Mouse (Mus musculus) cerebellum, postnatal 4 days (tissue): ENCODE measurements at regions not wholly inside any gene's neighbourhood (a gene's known extent, or its start where the extent isn't known, plus 50 kb on each side); places are given as distances from the start of the nearest gene placed in this dataset.

ENCODE experiments used
- DNase-seq, 2 experiments: peaks; one replicate each; pipeline ENCODE4 v3.0.0; 2022; ENCODE audit warnings: low spot score in 2 of 2, mixed read lengths in 1 of 2

GRCm38 (mm10) chr2:160066491-160067303, 267.3 kb downstream of the Gm826 start:
- peak in 1 of 2 experiments; percentile 27 for DNase-seq

- DNase-seq: no peak
These were observed 271.6 kb downstream of the Gm826 start for GRCm38 (mm10) chr2:160062148-160062937.

DNA sequence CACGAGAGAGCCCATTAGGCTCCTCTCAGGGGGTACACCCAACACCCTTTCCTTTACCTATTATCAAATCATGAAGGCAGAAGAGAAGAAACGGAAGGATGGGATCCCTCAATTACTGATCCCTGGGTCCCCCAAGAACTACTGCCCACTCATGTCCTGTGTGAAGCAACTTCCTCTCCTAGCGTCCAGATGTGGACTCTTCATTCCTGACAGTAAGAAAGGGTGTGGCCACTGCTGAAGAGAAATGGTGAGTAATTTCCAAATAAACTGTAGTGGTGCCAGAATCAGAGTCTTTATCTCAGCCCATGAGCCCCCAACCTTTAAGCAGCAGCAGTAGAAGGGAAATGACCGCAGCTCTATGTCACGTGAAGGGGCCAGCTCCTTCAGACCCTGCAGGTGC, 273.9 kb downstream of the Gm826 start:
- DNase-seq: no peak

DNA sequence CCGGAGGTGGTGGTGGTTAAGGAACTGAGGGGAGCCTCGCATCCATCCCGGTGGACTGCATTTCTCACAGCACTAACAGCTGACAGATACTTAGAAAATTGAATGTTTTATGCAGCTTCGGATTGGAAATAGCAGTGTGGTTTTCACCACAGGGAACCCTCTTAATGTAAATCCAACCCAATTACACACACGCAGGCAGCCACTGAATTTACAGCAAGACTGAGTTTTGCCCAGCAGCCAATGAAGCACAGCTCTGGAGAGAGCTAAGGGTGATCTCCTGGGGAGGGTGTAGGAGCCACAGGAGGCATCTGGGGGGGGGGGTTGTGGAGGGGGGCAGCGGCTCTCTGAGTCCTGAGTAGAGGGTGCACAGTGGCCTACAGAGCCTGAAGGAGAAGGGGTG, 276.8 kb downstream of the Gm826 start:
- DNase-seq: no peak

- DNase-seq: no peak
These were observed 279.6 kb downstream of the Gm826 start for GRCm38 (mm10) chr2:160054411-160054810.

DNA sequence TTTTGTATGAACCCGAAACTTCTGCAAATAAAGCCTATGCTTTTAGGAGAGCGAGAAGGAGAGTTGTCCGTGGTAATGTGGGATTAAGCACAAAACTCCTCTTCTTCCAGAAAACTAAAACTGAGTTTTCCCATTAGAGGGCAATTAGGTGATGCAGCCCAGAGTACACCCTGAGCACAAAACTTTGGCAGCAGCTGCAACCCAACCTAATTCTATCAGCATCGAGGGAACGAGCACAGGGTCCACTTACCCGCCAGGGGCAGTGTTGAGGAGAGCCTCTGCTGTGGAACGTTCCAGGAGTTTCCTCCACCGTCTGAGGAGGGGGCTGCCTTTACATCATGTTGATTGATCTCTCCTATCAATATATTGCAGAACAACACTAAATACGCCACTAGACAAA, 285.7 kb downstream of the Gm826 start:
- DNase-seq: no peak

GRCm38 (mm10) chr2:160046881-160047543, 286.9 kb downstream of the Gm826 start:
- DNase-seq: no peak

DNA sequence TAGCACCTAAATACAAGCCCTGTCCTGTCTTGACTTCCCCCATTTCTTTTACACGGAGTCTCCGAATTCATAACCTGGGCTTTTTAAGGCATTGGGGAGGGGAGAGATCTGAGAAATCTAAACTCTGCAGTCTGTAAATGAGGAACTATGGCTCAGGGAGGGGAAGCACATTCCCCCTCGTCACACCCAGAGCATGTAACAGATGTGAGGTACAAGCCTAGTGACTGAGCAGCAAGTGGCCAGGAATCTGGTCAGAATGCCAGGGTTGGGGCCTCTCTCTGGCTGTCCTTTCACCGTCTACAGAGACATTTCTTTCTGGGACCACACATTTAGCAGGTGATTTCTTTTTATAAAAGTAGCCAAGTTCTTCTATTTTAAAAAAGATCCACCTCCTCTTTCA, 289.4 kb downstream of the Gm826 start:
- DNase-seq: no peak

GRCm38 (mm10) chr2:160044184-160044583, 289.8 kb downstream of the Gm826 start:
- no peak for DNase-seq

- no peak for DNase-seq
These were observed 304.5 kb downstream of the Gm826 start for GRCm38 (mm10) chr2:160029432-160029831.

GRCm38 (mm10) chr2:160028459-160028858, 305.5 kb downstream of the Gm826 start:
- no peak for DNase-seq

DNA sequence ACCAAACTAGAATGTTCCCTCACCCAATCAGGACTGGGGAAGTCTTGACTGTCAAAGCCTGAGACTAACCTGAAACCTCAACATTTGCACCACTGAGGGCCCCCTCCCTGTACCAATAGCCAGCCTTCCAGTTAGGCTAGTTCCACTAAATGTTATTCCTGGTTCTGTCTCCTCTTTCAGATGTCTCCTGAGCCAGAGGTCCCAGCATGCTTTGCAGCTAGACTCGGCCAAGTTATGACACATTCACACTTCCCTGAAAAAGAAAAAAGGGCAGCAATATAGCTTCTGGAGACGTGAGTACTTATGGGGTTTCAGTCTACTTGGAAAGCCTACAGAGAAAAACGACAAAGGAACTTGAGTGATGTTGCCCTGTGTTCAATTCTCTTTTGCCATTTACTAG, 308.1 kb downstream of the Gm826 start:
- DNase-seq: no peak

DNA sequence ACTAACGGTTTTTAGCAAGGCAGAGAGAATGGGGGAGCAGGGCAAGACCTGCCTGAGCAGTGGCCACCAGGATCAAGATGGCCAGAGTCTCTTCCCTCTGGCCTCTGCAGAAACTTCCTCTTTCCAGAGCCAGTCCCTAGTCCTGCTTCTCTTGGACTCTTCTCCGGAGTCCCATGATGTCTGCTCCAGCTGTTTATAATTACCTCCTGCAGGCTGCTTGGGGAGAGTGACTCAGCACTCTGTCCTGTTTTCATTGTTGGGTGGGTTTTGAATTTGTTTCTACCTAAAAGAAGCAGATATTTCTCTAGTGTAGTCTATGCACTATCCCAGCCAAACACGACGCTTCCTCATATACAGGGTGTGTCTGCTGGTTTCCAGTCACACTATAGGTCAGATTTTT, 312.4 kb downstream of the Gm826 start:
- DNase-seq: no peak

GRCm38 (mm10) chr2:160020876-160021275, 313.1 kb downstream of the Gm826 start:
- DNase-seq: no peak

DNA sequence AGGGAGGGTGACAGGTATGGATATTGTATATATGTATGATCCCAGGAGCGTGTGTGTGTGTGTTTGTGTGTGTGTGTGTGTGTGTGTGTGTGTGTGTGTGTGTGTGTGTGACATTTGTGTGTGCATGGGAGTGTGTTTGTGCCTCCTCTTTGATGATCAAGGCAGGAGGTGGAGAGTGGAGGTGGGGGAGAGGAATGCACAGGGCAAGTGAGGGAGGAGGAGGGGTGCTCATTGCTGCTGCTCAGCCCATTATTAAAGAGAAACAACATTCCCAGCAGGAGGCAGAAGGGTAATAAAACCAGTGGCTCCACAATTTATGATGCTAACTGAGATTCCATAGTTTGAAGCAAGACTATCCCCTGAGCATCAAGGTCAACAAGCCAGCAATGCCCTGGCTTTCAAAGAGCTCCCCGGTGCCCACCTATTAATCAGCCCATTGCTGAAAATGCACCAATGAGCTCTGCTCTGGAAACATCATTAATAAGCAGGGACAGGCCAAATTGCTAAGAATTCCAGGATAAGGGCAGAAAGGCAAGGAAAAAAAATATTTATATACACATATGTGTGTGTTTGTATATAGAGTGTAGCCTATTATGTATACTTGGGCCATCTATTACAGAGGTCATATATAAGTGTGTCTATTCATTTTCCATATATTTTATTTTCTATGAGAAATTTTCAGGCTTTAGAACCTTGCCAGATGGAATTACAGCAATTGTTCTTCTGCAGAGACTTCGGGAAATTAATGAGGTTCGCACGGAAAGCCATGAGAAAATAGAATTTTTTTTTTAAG, 316.7 kb downstream of the Gm826 start:
- no peak for DNase-seq

DNA sequence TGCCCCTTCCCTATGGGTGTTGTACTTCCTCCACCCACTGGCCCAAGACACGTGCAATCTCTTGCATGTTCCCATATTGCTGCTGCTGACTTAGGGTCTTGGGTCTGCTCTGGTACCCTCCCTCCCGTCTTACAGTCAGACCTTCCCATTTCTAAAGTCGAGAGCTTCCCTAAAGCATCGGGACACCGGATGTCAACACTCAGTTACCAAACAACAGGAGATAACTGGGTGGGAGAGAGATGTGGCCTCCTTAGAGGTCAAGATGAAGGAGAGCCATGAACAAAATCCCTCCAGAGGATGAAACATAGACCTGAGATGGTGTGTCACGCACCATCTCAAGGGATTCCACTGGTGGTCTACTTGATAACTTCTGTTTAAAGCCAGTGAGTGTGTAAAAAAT, 322.5 kb downstream of the Gm826 start:
- no peak for DNase-seq

DNA sequence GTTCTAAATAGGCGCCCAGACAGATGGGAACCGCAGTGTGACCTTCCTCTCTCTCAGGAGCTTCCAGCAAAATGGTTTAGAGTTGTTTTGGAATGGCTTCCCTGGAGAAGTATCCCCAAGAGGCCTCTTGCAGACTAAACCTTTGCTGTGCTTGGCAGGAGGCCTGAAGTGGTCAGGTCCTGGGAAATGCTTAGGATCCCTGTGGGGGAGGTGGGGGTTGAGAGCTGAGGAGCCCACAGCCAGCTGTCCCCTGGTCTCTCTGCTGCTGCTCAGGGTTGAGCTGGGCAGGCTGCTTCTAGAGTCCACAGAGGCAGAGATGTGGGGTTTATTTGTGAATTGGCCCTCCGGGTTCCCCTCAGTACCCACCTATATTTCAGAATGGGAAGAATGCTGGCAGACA, 331.3 kb downstream of the Gm826 start:
- DNase-seq: no peak

DNA sequence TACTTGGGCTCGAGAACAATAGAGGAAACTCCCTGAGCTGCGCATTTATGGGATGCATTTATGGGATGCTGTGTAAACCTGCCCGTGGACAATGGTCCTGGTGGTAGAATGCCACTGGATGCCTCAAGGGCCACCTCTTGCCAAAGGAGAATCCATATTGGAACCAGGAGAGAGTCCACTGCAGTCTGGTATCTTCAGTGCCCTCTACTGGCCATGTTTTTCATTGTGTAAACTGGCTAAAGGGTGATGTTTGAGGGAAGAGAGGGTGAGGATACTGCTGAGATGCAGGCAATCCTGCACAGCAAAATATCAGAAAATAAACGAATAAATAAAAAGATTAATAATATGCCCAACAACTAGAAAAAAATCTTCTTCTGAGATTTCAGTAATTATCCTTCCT, 333.5 kb downstream of the Gm826 start:
- DNase-seq: peak in 1 of 2 experiments; percentile 13

- DNase-seq: no peak
These were observed 336.6 kb downstream of the Gm826 start for GRCm38 (mm10) chr2:159997395-159997794.

GRCm38 (mm10) chr2:159994490-159994889, 339.5 kb downstream of the Gm826 start:
- DNase-seq: no peak

DNA sequence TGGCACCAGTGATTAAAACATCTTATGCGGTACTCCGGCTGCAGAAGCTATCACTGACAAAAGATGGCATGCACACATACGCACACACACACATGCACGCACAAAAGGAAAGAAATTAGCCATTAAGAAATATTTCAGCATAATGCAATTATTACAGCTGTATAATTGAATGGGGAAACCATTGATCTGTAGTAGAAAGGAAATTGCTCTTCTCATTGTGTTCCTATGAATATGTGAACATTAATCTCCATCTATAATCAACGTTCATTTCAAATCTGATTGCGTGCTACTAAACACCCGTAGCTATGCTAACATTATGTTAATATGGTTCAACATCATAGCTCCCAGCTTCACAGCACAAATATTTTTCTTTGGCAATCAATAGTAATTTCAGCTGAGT, 347.2 kb downstream of the Gm826 start:
- DNase-seq: no peak

- no peak for DNase-seq
These were observed 352.3 kb downstream of the Gm826 start for GRCm38 (mm10) chr2:159981694-159982093.
